Mouse (Mus musculus) inflammation-experienced regulatory T-cells, adult 16 weeks (primary cell): ENCODE results near the gene Slc39a10. TPM values are rescaled to one million over a fixed set of nuclear protein-coding genes. Genes with fewer than 3 reads are reported as not detected.

Experiments
- polyA plus RNA-seq: library from polyadenylated mRNA; unstranded; fragments of 100-300 nt; shearing (Covaris generic); gene quantifications from one replicate; pipeline ENCODE4 v1.2.1, GENCODE M21; 2017

Slc39a10 gene
- polyA plus RNA-seq, result 23.4 TPM

GRCm38 (mm10) chr1:46892752-46893151, at the start of gene Slc39a10:
Gene Slc39a10 (minus strand): TSS chr1:46892852.

